Mouse (Mus musculus): ENCODE data around the gene Il18.
"Not testable (repeated sequence)": the region's sequence is repeated elsewhere in the genome, so short reads cannot be mapped to it uniquely, and the experiment has no call there.

Gene Il18

DNA sequence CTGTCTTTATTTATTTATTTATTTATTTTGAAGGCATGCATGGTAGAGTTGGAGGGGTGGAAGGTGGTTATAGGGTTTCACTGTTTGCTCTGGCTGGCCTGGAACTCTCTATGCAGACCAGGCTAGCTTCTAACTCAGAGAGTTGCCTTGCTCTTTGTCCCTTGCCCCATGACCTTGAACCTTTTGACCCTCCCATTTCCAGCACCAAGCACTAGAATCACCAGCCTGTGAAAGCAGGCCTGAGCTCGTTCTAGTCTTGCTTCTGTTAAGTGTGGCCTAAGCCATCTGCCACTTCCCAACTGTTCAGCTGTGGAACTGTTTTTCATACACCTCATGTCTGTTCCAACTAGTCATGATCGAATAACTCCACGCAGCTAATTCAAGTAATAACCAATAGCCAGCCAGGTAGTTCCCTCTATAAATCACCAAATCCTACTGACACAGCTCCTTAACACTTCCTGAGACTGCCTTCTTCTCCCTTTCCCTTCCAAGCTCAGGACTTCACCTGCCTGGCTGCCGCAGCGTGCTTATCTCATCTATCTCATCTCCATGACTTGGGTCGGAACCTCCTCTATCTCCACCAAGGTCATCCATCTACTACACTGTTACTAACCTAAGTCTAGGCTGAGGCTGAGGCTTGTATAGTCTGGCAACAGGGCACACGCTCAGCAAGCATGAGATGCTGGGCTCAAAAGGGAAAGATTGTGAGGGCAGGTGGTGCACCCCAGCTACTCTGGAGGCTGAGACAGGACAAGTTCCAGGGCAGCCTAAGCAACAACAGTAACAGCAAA, 47.6 kb downstream of the Il18 start:
- in situ Hi-C loops (cut with MboI, MseI): loop anchor here (25.0 kb wide), 1 partner anchor 1540 kb away; the partner anchor contains the start of gene Zw10

DNA sequence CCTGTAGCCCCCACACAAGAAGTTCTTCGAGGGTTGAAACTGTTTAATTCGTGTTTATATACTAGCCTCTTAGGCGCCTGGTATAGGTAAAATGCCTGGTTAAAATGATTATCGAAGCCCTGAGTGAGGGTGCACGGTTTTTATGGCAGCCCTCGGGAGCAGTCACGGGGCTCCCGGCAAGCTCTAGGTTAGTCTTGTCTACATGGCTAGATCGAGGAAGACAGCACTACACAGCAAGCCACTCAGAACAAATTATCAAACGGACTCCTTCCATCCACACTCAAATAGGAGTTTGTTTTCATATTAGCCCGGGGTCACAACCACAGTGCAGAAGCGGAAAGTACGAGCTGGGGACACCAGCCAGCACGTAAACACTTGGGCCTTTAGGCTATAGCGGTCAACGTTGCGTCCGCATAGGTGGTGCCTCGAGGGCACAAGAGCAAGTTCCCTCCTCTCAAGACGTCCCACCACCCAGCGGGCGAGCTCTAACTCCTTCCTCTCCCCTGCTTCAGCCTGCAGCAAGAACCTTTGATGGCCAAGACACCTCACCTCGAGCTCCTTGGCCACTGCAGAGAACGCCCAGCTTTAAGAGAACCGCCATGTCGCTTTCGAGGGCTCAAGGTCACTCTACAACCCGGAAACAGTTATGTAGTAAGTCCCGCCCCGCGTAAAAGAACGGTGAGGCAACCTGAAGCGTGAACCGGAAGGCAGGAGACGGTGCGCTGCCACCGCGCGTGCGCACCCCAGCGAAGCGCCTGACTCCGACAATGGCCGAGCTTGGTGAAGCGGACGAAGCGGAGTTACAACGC, 48.8 kb downstream of the Il18 start, which contains the start of the genes Sdhd and Timm8b:
Gene Sdhd (minus strand): TSS at position 624 of the 809 bp plus-strand sequence.
Gene Timm8b (plus strand): TSS at position 722 of the 809 bp plus-strand sequence.
- in situ Hi-C loops (cut with MboI, MseI): loop anchor here (25.0 kb wide), 1 partner anchor 1541 kb away; the partner anchor contains the start of gene Zw10

DNA sequence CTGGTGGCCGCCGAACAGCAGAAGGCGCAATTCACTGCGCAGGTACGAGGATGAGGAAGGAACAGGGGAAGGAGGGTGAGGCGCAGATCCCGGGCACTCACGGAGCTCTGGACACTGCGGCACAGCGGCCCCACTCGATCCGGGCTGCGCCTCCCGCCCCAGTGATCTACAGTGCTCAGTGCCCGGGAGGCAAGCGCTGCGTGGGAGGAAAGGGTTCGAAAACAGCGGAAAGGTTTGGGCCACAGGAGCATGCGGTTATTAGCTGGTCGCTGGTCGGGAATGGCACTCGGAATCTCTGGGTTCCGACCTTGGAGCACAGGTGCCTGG, 49.3 kb downstream of the Il18 start:
- in situ Hi-C loops (cut with MboI, MseI): loop anchor here (25.0 kb wide), 1 partner anchor 1542 kb away; the partner anchor contains the start of gene Zw10

DNA sequence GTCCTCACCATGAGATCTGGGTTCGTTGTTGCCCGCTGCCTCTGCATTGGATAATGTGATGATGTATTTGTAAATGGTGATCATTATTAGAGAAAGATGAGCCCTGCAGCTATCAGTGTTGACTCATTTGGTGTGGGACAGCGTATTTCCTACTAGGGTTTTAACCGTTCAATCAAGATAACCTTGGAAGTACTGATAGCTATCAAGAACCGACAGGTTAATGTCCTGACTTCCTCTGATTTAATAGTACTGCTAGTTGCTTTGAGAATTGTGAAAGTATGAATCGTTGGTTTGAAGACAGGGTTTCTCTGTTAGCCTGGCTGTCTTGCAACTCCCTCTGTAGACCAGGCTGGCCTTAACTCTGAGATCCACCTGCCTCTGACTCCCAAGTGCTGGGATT, 49.7 kb downstream of the Il18 start:
- in situ Hi-C loops (cut with MboI, MseI): loop anchor here (25.0 kb wide), 1 partner anchor 1542 kb away; the partner anchor contains the start of gene Zw10

DNA sequence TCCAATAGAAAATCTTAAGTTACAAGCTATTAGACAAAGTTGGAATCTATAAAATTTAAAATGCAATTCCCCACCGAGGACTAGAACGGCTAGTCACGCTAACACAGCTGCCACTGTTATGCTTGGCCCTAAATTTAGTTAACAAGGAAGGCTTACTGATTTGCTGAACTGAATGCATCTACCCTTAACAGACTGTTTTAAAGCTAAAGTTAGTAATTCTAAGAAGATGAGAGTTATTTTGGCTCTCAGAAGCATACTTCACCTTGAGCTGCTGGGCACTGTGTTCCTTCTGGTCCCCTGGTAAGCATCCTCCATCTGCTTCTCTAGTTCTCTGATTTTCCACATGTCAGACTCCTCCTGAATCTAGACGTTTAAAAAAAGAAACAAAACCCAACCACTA, 57.5 kb downstream of the Il18 start:
- in situ Hi-C loops (cut with MboI, MseI): loop anchor here (25.0 kb wide), 1 partner anchor 1550 kb away; the partner anchor contains the start of gene Zw10

DNA sequence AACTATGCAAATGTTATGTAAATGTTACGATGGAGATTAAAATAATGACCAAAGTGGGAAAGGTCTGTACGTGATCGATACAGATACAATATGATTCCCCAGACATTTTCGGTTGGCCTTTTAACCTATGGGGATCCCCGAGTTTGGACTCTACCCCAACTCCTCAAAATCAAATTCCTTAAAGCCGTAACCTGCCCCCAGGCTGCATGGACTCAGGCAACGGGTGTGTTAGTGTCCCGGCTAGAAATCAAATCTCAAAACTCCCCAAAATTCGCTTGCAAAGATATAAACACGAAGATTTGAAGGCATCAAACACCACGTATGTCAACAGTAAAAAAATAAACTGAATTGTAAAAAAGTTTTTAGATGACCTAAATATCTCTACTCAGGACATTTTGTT, 61.5 kb downstream of the Il18 start:
- in situ Hi-C loops (cut with MboI, MseI): loop anchor here (25.0 kb wide), 1 partner anchor 1554 kb away; the partner anchor contains the start of gene Zw10

DNA sequence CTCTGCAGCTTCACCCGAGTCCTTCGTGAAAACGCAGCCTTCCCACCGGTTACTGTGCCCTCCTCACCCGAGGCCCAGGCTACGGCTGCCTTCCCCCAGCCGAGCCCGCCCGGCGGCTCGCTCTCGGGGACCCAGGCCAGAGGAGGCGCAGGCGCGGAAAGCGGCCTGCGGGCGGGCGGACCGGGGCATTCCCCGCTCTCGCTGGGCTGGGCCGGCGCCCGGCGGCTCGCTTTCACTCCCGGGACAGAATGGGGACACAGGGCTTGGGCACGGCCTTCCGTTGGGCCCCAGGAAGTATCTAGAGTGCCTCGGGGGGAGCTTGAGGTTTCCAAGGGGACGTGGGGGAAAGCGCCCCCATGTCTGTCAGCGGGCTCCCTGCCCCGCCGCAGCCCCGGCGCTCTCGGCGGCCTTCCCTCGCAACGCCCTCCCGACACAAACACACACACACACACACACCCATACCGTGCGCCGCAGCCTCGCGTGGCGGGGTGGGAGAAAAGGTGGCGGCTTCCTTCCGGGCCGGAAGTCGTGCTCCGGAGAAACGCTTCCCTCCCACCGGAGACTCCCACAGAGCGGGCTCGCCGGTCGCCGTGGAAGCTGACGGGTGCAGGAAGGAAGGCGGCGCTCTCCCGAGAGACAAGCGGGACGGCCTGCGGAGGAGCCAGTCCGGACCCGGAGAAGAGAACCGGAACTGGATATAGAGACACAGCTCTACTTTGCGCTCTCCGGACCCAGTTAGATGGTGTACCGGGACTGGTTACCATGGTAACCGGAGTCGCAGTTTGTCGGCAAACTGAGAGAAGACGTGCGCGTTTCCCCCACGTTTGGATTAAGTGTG, 62.4 kb downstream of the Il18 start, which contains the start of the genes Pih1d2 and Nkapd1:
Gene Pih1d2 (plus strand): TSS at position 556 of the 838 bp plus-strand sequence.
Gene Nkapd1 (minus strand): TSS at position 699 of the 838 bp plus-strand sequence.
- in situ Hi-C loops (cut with MboI, MseI): loop anchor here (25.0 kb wide), 1 partner anchor 1555 kb away; the partner anchor contains the start of gene Zw10

DNA sequence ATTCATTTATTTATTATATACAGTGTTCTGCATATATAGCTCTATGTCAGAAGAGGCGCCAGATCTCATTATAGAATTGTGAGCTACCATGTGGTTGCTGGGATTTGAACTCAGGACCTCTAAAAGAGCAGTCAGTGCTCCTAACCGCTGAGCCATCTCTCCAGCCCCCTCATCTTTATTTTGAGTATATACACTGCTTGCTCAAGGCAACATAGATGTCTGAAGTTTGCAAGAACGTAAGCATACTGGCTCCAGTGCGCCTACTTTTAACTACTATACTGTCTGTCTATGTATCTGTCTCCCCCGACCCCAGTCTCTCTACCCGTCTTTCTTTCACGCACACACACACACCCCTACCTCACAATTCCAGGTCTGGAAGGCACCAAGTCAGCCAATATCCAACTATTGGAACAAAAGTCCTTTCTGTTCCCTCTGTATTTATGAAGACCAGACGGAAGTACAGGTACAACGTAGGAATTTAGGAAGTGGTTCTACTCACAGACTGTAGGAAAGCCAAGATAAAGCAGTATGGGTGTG, 63.2 kb downstream of the Il18 start:
- in situ Hi-C loops (cut with MboI, MseI): loop anchor here (25.0 kb wide), 1 partner anchor 1556 kb away; the partner anchor contains the start of gene Zw10

DNA sequence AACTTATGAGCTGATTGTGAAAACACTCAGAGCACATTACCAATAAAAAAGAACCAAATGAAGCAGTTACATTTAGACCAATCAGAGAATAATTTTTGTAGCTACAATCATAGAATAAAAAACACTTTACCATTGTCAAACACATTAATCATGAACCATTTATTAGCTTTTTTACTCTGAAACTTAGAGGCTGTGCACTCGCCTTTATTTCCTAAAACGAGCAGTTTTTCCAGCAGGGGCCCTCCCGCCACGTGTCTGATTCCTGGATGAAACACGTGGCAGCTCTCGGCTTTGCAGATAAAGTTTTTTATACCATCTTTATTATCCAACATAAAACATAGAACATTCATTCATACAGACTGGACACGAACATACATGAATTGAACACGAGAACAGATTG, 76.3 kb downstream of the Il18 start:
- in situ Hi-C loops (cut with MboI, MseI): not testable (repeated sequence)
